Mouse (Mus musculus): ENCODE measurements around the gene Ttbk2. TPM values are rescaled to one million over a fixed set of nuclear protein-coding genes. Genes with fewer than 3 reads are reported as not detected.

The Ttbk2 gene
- polyA plus RNA-seq, 1 experiment: 7.9 TPM

GRCm38 (mm10) chr2:120841211-120841610 lies 9.2 kb downstream of the Ttbk2 start:
- no peak for TF ChIP-seq GATA1 (IDR thresholded peaks at IDR 0.05; ENCODE audit: low read length)

DNA sequence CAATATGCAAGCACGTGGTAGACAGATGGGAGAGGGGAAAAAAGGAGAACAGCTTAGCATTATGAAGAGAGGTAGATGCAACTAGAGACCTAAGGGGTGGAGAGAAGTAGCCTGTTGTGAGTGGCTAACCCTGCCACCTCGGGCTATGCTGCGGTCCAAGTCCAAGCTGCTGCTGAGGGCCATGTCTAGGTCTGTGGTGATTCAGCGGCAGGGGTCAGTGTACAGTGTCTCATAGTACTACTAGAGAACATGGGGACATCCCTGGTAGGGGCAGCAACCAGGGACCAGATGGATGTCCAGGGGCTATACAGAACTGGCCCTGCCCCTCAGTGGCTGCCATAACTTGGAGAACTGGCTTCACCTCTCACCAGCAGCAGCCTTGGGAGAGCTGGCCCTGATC lies 15.2 kb downstream of the Ttbk2 start:
- TF ChIP-seq GATA1 (IDR thresholded peaks at IDR 0.05; ENCODE audit: low read length): no peak

DNA sequence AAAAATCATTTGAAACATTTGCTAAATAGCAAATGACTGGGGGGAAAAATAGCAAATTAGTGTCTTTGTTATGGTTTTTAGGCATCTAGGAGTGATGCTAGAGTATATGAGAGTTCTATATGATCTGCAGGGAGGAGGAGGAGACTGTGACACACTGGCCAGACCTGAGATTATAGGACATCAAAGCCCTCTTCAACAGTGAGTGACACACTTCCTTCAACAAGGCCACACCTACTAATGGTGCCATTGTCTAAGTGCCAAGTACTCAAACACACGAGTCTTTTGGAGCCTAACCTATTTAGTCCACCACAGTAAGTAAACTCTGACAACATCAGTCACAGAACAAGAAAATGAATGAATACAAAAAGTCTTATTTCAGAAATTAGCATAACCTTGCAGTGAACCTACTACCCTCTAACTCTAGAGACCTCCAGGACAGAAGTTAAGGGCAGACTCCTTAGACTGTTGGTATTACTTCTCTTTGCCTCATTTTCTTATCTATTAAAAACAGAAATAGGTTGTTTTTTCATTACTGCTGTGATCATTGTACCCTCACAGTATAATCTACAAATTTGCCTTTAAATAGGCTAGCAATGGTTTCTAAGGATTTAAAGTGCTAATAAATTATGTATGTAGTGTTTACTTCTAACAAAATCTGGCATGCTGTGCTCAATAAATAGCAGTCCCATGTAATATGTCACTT lies 23.3 kb downstream of the Ttbk2 start:
- TF ChIP-seq GATA1 (IDR thresholded peaks at IDR 0.05; ENCODE audit: low read length): no peak

- no peak for TF ChIP-seq GATA1 (IDR thresholded peaks at IDR 0.05; ENCODE audit: low read length)
These were observed 80.0 kb downstream of the Ttbk2 start for GRCm38 (mm10) chr2:120770265-120770935.

GRCm38 (mm10) chr2:120761922-120762321 lies 88.5 kb downstream of the Ttbk2 start:
- TF ChIP-seq GATA1 (IDR thresholded peaks at IDR 0.05; ENCODE audit: low read length): no peak

DNA sequence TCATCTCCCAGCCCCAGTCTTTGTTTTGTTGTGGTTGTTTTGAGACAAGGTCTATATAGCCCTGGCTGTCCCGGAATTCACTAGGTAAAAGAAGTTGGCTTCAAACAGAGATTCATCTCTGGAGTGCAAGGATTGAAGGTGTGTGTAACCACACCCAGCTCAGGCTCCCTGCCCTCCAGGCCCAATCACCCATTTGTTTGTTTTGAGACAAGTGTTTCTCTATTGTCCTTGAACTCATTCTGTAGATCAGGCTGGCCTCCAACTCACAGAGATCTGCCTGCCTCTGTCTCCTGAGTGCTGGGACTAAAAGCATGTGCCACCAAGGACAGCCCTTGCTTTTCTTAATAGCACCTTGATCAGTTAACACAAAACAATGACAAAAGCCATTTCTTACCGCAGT lies 102.4 kb downstream of the Ttbk2 start:
- TF ChIP-seq GATA1 (IDR thresholded peaks at IDR 0.05; ENCODE audit: low read length): no peak

- no peak for TF ChIP-seq GATA1 (IDR thresholded peaks at IDR 0.05; ENCODE audit: low read length)
These were observed 104.9 kb downstream of the Ttbk2 start for GRCm38 (mm10) chr2:120745496-120745895.

DNA sequence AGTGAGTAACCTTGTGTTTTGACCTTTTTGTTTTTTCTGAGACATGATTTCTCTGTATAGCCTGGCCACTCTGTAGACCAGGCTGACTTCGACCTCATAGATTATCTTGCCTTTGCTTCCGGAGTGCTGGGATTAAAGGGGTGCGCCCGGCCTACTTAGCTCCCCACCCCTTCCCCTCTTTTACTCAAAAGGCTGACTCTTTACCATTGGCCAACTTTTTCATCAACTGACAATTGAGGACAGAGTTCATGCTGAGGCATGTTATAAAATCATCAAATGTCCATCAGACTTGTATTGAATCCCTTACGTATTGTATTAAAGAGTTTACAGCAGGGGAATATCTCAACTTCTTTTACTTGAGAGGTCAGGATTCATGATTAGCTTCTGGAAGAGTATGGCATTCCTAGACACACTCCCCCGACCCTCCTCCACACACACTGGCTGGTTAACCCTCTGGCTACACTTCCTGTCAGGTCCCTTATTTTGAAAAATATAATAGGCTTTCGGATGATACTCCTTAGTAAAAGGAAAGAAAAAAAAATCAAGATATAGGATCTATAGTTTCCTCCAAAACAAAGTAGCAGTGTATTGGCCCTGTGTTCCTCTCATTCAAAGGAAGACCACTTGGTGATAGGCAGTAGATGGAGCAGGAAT lies 118.4 kb downstream of the Ttbk2 start:
- no peak for TF ChIP-seq GATA1 (IDR thresholded peaks at IDR 0.05; ENCODE audit: low read length)

- no peak for TF ChIP-seq GATA1 (IDR thresholded peaks at IDR 0.05; ENCODE audit: low read length)
These were observed 119.1 kb downstream of the Ttbk2 start for GRCm38 (mm10) chr2:120731167-120731862.

- no peak for TF ChIP-seq GATA1 (IDR thresholded peaks at IDR 0.05; ENCODE audit: low read length)
These were observed 119.7 kb downstream of the Ttbk2 start for GRCm38 (mm10) chr2:120730639-120731166.

- TF ChIP-seq GATA1 (IDR thresholded peaks at IDR 0.05; ENCODE audit: low read length): no peak
These were observed 120.4 kb downstream of the Ttbk2 start for GRCm38 (mm10) chr2:120729775-120730585.

DNA sequence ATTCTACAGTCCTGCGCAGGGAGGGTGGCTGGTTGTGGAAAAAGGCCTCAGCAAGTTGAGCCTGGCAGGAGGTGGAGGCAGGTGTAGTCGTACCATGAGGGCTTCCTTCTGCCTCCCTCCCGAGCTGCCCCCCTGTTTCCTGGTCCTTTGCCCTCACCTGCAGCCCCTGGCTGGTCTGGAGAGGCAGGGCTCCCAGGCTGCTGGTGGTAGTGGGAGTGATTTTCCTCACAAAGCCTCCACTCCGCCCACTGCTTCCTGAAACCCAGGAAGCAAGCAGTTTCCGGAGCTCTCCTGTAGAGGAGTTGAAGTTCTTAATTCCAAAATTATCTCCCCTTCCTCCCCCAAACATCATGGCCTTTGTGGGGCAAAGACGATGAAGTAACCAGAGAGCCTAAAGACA lies 126.2 kb downstream of the Ttbk2 start:
- no peak for TF ChIP-seq GATA1 (IDR thresholded peaks at IDR 0.05; ENCODE audit: low read length)

- TF ChIP-seq GATA1 (IDR thresholded peaks at IDR 0.05; ENCODE audit: low read length): no peak
These were observed 126.8 kb downstream of the Ttbk2 start for GRCm38 (mm10) chr2:120723621-120724020.

GRCm38 (mm10) chr2:120722491-120722890 lies 127.9 kb downstream of the Ttbk2 start:
- TF ChIP-seq GATA1 (IDR thresholded peaks at IDR 0.05; ENCODE audit: low read length): no peak

DNA sequence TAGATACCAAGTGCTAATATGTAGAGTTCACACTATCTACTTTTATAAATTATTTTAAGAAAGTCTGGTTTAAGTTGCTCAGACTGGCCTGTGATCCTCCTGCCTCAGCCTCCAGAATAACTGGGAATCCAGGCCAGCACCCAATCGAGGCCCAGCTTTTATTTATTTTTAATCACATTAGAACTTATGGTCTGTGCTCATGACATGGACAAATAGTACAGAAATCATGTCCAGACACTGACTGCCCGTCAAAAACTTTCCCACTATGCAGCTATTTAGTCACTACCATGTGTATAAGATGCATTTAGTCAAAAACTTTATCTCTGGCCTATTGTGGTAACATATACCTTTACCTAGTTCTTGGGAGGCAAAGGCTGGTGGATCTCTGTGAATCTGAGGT lies 128.5 kb downstream of the Ttbk2 start:
- TF ChIP-seq GATA1 (IDR thresholded peaks at IDR 0.05; ENCODE audit: low read length): no peak

Measured in G1E-ER4 (cell line).